Mouse (Mus musculus): ENCODE results near the gene Schip1. TPM values are rescaled to one million over a fixed set of nuclear protein-coding genes. Genes with fewer than 3 reads are reported as not detected.

Schip1 gene
- polyA plus RNA-seq, 1 experiment from 2014 or later = 47.2 TPM

- H3K4me1 ChIP-seq (ENCODE audit: control insufficient read depth, insufficient read depth, low read length) = peaks cover 28% of the 10 kb centered on the region
- ATAC-seq (ENCODE audit: insufficient number of reproducible peaks, insufficient read depth, low FRiP score, low read depth) = peak; percentile 68; the same call in 1 of the 2 replicates
- H3K27ac ChIP-seq (ENCODE audit: low read length) = peak overlapping the region; percentile 55
- H3K4me3 ChIP-seq (ENCODE audit: low read depth, low read length) = peak overlapping the region; percentile 27
- no peak overlapping the region for H3K9ac ChIP-seq (replicated peaks; ENCODE audit: low read depth, low read length)
- no peaks in the 10 kb centered on the region for H3K36me3 ChIP-seq (ENCODE audit: control insufficient read depth, insufficient read depth, low read length)
- no peaks in the 10 kb centered on the region for H3K9me3 ChIP-seq (ENCODE audit: control insufficient read depth, low read depth, low read length)
- peak overlapping the region; percentile 44 for H3K4me2 ChIP-seq (replicated peaks; ENCODE audit: low read depth, low read length)
- WGBS = 21% methylated on average over 28 of the region's 28 CpGs
- no peaks in the 10 kb centered on the region for H3K27me3 ChIP-seq (ENCODE audit: control insufficient read depth, insufficient read depth, low read length)
Measured at GRCm38 (mm10) chr3:68572249-68573225, 507.9 kb downstream of the Schip1 start.

GRCm38 (mm10) chr3:68573226-68573624, 508.6 kb downstream of the Schip1 start:
- no peak overlapping the region for H3K9ac ChIP-seq (replicated peaks; ENCODE audit: low read depth, low read length)
- 61% methylated on average over 3 of the region's 3 CpGs for WGBS
- H3K36me3 ChIP-seq (ENCODE audit: control insufficient read depth, insufficient read depth, low read length) = no peaks in the 10 kb centered on the region
- peak overlapping the region; percentile 5; the same call in 1 of the 2 replicates for H3K4me3 ChIP-seq (ENCODE audit: low read depth, low read length)
- H3K27me3 ChIP-seq (ENCODE audit: control insufficient read depth, insufficient read depth, low read length) = no peaks in the 10 kb centered on the region
- H3K9me3 ChIP-seq (ENCODE audit: control insufficient read depth, low read depth, low read length) = no peaks in the 10 kb centered on the region
- no peak overlapping the region for H3K27ac ChIP-seq (ENCODE audit: low read length)
- peaks cover 28% of the 10 kb centered on the region for H3K4me1 ChIP-seq (ENCODE audit: control insufficient read depth, insufficient read depth, low read length)
- H3K4me2 ChIP-seq (replicated peaks; ENCODE audit: low read depth, low read length) = peak overlapping the region; percentile 28; the same call in 1 of the 2 replicates
- no peak for ATAC-seq (ENCODE audit: insufficient number of reproducible peaks, insufficient read depth, low FRiP score, low read depth)

DNA sequence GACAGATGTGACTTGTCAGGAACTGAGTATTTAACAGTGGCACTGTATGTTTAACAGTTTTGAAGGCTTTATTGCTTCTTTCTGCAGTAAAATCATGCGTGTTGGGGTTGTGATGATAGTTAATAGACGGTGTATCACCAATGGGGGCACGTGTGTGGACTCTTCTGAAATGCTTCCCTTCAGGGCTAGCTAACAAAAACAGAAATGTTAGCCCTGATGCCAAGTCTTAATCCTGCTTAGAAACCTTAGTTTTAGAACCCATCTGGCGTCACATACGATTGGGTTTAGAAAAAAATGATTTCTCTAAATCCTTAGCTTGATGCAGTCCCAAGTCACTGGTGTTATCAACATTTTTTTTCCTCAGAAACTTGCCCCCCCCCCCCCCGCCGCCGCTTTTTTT, 509.5 kb downstream of the Schip1 start:
- Histone ChIP-seq H3K4me2 (replicated peaks; ENCODE audit: low read depth, low read length) (peak overlapping the region; percentile 28; the same call in 1 of the 2 replicates), H3K4me3 (ENCODE audit: low read depth, low read length) (0 out of 2 replicates have a peak overlapping the region, but pooled peaks have one; percentile 5), H3K4me1 (ENCODE audit: control insufficient read depth, insufficient read depth, low read length) (peaks cover 28% of the 10 kb centered on the region), H3K9ac (replicated peaks; ENCODE audit: low read depth, low read length) (no peak overlapping the region), H3K27ac (ENCODE audit: low read length) (no peak overlapping the region), H3K9me3 (ENCODE audit: control insufficient read depth, low read depth, low read length) (no peaks in the 10 kb centered on the region), H3K36me3 (ENCODE audit: control insufficient read depth, insufficient read depth, low read length) (no peaks in the 10 kb centered on the region), H3K27me3 (ENCODE audit: control insufficient read depth, insufficient read depth, low read length) (no peaks in the 10 kb centered on the region)
- 37% methylated on average over 5 of the region's 8 CpGs for WGBS
- no peak for ATAC-seq (ENCODE audit: insufficient number of reproducible peaks, insufficient read depth, low FRiP score, low read depth)

- Histone ChIP-seq H3K27me3 (ENCODE audit: control insufficient read depth, insufficient read depth, low read length) (no peaks in the 10 kb centered on the region), H3K4me1 (ENCODE audit: control insufficient read depth, insufficient read depth, low read length) (peaks cover 28% of the 10 kb centered on the region), H3K4me2 (replicated peaks; ENCODE audit: low read depth, low read length) (no peak overlapping the region), H3K27ac (ENCODE audit: low read length) (no peak overlapping the region), H3K9me3 (ENCODE audit: control insufficient read depth, low read depth, low read length) (no peaks in the 10 kb centered on the region), H3K4me3 (ENCODE audit: low read depth, low read length) (no peak overlapping the region), H3K9ac (replicated peaks; ENCODE audit: low read depth, low read length) (no peak overlapping the region), H3K36me3 (ENCODE audit: control insufficient read depth, insufficient read depth, low read length) (no peaks in the 10 kb centered on the region)
- 68% methylated on average over 8 of the region's 8 CpGs for WGBS
- ATAC-seq (ENCODE audit: insufficient number of reproducible peaks, insufficient read depth, low FRiP score, low read depth) = no peak
Measured at GRCm38 (mm10) chr3:68574565-68574964, 510.0 kb downstream of the Schip1 start.

DNA sequence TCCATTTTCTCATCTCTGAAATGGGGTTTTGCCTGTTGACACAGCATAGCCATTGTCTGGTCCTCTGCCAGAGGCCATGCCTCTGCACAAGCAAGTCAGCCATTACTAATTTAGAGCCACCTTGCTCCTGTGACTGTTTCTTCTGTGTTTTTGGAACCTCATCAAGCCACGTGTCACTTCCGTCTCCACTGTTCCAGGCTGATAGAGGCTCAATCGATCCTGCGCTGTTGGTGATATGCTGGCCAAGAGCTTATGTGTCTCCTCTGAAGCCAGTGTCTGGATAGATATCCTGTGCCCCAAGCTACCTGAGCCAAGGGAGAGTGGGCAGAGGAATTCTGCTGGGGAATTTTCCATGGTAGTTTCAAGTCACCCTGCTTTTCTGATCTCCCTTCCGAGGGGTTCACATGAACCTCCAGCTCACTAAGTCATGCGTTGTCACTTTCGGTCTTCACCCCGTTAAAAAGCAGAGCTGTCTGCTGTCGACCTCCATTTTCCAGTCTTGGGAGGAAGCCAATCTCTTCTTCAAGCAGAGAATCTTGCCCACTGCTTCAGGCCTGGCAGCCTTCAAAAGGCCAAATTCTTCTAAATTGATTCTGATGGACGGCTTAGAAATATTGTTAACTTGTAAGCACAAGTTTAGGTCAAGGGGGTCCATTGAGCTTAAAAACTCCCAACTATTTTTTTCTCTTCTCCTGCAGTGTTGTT, 511.2 kb downstream of the Schip1 start:
- Histone ChIP-seq H3K9me3 (ENCODE audit: control insufficient read depth, low read depth, low read length) (no peaks in the 10 kb centered on the region), H3K27ac (ENCODE audit: low read length) (peak overlapping the region; percentile 23; the same call in 1 of the 2 replicates), H3K36me3 (ENCODE audit: control insufficient read depth, insufficient read depth, low read length) (no peaks in the 10 kb centered on the region), H3K4me2 (replicated peaks; ENCODE audit: low read depth, low read length) (no peak overlapping the region), H3K4me3 (ENCODE audit: low read depth, low read length) (no peak overlapping the region), H3K9ac (replicated peaks; ENCODE audit: low read depth, low read length) (no peak overlapping the region), H3K27me3 (ENCODE audit: control insufficient read depth, insufficient read depth, low read length) (no peaks in the 10 kb centered on the region), H3K4me1 (ENCODE audit: control insufficient read depth, insufficient read depth, low read length) (peaks cover 28% of the 10 kb centered on the region)
- no peak for ATAC-seq (ENCODE audit: insufficient number of reproducible peaks, insufficient read depth, low FRiP score, low read depth)
- 61% methylated on average over 10 of the region's 10 CpGs for WGBS

GRCm38 (mm10) chr3:68576431-68576830, 511.8 kb downstream of the Schip1 start:
- Histone ChIP-seq H3K4me3 (ENCODE audit: low read depth, low read length) (no peak overlapping the region), H3K27me3 (ENCODE audit: control insufficient read depth, insufficient read depth, low read length) (no peaks in the 10 kb centered on the region), H3K9ac (replicated peaks; ENCODE audit: low read depth, low read length) (no peak overlapping the region), H3K4me1 (ENCODE audit: control insufficient read depth, insufficient read depth, low read length) (peaks cover 28% of the 10 kb centered on the region), H3K27ac (ENCODE audit: low read length) (peak overlapping the region; percentile 23; the same call in 1 of the 2 replicates), H3K36me3 (ENCODE audit: control insufficient read depth, insufficient read depth, low read length) (no peaks in the 10 kb centered on the region), H3K9me3 (ENCODE audit: control insufficient read depth, low read depth, low read length) (no peaks in the 10 kb centered on the region), H3K4me2 (replicated peaks; ENCODE audit: low read depth, low read length) (no peak overlapping the region)
- WGBS = 16% methylated on average over 7 of the region's 7 CpGs
- ATAC-seq (ENCODE audit: insufficient number of reproducible peaks, insufficient read depth, low FRiP score, low read depth) = peak; percentile 38; the same call in 1 of the 2 replicates

- no peak overlapping the region for H3K9ac ChIP-seq (replicated peaks; ENCODE audit: low read depth, low read length)
- no peaks in the 10 kb centered on the region for H3K9me3 ChIP-seq (ENCODE audit: control insufficient read depth, low read depth, low read length)
- ATAC-seq (ENCODE audit: insufficient number of reproducible peaks, insufficient read depth, low FRiP score, low read depth) = no peak
- peak overlapping the region; percentile 23; the same call in 1 of the 2 replicates for H3K27ac ChIP-seq (ENCODE audit: low read length)
- H3K4me3 ChIP-seq (ENCODE audit: low read depth, low read length) = no peak overlapping the region
- no peaks in the 10 kb centered on the region for H3K36me3 ChIP-seq (ENCODE audit: control insufficient read depth, insufficient read depth, low read length)
- H3K27me3 ChIP-seq (ENCODE audit: control insufficient read depth, insufficient read depth, low read length) = no peaks in the 10 kb centered on the region
- H3K4me1 ChIP-seq (ENCODE audit: control insufficient read depth, insufficient read depth, low read length) = peaks cover 28% of the 10 kb centered on the region
- no peak overlapping the region for H3K4me2 ChIP-seq (replicated peaks; ENCODE audit: low read depth, low read length)
- 47% methylated on average over 5 of the region's 5 CpGs for WGBS
Measured at GRCm38 (mm10) chr3:68576948-68577347, 512.3 kb downstream of the Schip1 start.

GRCm38 (mm10) chr3:68581591-68581990, 517.0 kb downstream of the Schip1 start:
- no peak for ATAC-seq (ENCODE audit: insufficient number of reproducible peaks, insufficient read depth, low FRiP score, low read depth)
- WGBS = 74% methylated on average over 13 of the region's 13 CpGs
- no peaks in the 10 kb centered on the region for H3K9me3 ChIP-seq (ENCODE audit: control insufficient read depth, low read depth, low read length)
- no peak overlapping the region for H3K27ac ChIP-seq (ENCODE audit: low read length)
- H3K4me1 ChIP-seq (ENCODE audit: control insufficient read depth, insufficient read depth, low read length) = peaks cover 30% of the 10 kb centered on the region
- H3K36me3 ChIP-seq (ENCODE audit: control insufficient read depth, insufficient read depth, low read length) = no peaks in the 10 kb centered on the region
- H3K9ac ChIP-seq (replicated peaks; ENCODE audit: low read depth, low read length) = no peak overlapping the region
- H3K4me3 ChIP-seq (ENCODE audit: low read depth, low read length) = no peak overlapping the region
- no peaks in the 10 kb centered on the region for H3K27me3 ChIP-seq (ENCODE audit: control insufficient read depth, insufficient read depth, low read length)
- no peak overlapping the region for H3K4me2 ChIP-seq (replicated peaks; ENCODE audit: low read depth, low read length)
